Mouse (Mus musculus) retina, postnatal 1 day (tissue): ENCODE measurements around the gene Sema3d.

Source experiments
- DNase-seq: peaks from one replicate; pipeline ENCODE4 v3.0.0-alpha.2; 2012

Gene Sema3d

DNA sequence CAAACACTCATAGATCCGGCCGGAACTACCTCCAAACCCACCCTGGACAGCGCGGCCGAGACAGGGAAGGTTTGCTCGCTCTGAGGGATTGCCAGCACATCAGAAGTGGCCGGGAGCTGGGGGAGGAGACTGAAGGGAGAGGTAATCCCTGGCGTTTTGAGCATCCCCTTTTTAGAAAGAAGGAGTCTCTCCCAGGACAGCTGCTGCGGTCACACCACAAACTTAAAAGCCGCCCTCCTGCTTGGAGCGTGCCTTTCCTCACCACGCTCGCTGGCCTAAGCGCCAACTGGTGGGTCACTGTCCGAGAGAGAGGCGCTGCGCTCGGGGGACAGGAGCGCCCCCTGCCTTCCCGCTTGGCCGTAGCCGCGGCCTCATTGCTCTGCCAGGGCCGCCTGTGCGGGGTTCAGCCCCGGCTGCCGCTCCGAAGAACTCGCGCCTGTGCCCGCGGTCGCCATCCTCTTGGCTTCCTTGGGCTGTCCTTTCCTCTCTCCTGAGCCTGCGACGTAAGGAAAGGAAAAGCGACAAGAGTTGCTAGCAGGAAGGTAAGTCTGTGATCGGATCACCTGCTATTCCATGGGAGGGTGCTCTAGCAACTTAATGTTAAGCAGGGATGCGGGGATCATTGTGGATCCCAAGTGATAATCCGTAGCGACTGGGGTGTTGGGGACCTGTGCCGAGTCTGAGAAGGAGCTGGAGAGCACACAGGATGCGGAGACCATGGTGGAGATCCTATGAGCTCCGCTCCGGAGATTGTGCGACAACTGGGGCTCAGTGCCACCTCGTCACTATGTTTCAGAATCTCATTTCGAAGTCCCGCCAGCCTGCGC lies at the start of gene Sema3d:
Gene Sema3d, plus strand, starts transcription at position 253 of the 827 bp plus-strand sequence.
- DNase-seq = peak; percentile 81

DNA sequence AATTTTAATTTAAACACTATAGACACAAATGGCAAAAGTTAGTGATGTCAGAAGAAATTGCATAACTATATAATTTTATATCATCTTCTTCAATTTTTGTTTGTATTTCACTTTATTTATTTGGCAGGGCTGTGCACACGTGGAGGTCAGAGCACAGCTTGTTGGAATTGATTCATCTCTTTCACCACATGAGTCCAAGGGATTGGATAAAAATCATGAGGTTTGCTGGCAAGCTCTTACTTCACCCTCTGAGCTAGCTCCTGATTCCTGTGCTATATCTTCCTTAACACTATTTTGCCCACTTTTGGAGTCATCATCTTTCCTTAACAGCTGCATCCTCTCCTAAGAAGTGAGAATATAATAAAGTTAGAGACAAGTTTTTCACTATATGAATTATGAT lies 5.9 kb upstream of the Sema3d start:
- no peak for DNase-seq

GRCm38 (mm10) chr5:12378900-12379299 lies 4.3 kb upstream of the Sema3d start:
- DNase-seq = no peak

- DNase-seq = no peak
Observed at GRCm38 (mm10) chr5:12382010-12382409, 1.2 kb upstream of the Sema3d start.

GRCm38 (mm10) chr5:12383960-12384285 lies 738 bp downstream of the Sema3d start:
- DNase-seq = no peak

GRCm38 (mm10) chr5:12392667-12393066 lies 9.5 kb downstream of the Sema3d start:
- DNase-seq = no peak

GRCm38 (mm10) chr5:12399271-12399670 lies 16.1 kb downstream of the Sema3d start:
- no peak for DNase-seq

DNA sequence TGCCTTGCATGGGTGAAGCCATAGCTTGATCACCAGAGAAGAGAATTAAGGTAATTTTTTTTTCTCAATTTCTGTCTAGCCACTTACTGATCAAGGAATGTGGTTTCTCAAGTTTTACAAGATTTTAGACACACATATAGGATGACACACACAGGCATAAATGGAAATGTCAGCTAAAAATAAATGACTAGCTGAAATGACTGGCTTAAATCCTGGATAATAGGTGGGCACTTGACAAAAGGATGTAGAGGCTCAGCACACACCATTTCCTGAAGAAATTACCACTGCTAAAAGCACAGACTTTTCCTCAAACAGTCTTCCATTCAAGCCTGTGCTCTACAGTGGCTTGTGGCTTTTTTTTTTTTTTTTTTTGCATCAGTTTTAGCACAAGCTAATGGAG lies 21.0 kb downstream of the Sema3d start:
- no peak for DNase-seq

DNA sequence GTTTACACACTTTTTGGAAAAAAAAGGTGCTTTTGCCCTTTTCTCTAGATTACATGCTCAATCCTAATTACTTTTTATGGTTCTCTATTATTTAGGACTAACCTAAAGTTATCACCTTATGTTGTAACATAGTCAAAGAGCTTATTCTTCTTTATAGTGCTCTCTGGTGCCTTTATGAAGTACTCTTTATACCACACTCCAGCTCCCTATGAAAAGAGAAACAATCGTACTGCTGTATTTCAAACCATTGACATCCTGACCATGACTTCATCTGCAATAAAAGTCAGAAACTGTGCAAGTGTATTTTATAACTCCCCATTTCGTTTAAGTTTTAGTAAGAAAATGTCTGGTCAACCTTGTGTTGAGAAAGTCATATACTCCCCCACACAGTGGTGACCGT lies 29.4 kb downstream of the Sema3d start:
- no peak for DNase-seq

- no peak for DNase-seq
Observed at GRCm38 (mm10) chr5:12423264-12423663, 40.1 kb downstream of the Sema3d start.

GRCm38 (mm10) chr5:12441737-12442136 lies 58.6 kb downstream of the Sema3d start:
- no peak for DNase-seq

- DNase-seq = no peak
Observed at GRCm38 (mm10) chr5:12442176-12443105, 59.3 kb downstream of the Sema3d start.

GRCm38 (mm10) chr5:12451089-12451488 lies 67.9 kb downstream of the Sema3d start:
- no peak for DNase-seq

DNA sequence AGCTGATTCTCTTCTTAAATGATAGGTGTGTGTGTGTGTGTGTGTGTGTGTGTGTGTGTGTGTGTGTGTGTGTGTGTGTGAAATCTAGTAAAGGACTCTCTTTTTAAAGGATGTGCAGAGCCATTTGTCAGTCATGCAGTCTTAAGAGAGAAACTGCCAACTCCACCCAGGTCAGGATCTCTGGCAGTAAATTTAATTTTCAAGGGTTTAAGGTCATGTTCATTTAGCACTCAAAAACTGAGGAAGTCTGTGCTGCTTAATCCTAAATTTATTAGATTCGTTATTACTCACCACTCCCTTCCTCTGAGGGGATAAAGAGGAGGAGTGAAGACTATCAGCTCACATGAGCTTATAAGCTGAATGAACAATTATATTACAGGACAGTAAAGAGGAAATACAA lies 71.8 kb downstream of the Sema3d start:
- DNase-seq = no peak

DNA sequence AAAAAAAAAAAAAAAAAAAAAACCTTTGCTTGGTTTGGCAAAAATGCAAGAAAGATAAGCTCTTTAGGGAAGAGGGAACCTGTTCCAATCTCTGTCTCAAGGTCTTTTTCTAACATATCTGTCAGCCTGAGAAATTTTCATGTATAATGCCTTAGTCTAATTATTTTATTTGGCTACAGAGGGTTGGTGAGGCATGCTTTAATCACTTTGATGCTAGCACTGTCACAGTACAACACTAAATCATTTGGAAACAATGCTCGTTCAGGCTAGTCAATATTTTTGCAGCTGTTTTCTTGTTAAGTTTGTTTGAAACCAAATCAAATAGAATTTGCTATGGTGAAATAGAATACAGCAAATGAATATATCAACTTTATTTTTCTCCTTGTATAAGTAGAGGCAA lies 74.3 kb downstream of the Sema3d start:
- no peak for DNase-seq

DNA sequence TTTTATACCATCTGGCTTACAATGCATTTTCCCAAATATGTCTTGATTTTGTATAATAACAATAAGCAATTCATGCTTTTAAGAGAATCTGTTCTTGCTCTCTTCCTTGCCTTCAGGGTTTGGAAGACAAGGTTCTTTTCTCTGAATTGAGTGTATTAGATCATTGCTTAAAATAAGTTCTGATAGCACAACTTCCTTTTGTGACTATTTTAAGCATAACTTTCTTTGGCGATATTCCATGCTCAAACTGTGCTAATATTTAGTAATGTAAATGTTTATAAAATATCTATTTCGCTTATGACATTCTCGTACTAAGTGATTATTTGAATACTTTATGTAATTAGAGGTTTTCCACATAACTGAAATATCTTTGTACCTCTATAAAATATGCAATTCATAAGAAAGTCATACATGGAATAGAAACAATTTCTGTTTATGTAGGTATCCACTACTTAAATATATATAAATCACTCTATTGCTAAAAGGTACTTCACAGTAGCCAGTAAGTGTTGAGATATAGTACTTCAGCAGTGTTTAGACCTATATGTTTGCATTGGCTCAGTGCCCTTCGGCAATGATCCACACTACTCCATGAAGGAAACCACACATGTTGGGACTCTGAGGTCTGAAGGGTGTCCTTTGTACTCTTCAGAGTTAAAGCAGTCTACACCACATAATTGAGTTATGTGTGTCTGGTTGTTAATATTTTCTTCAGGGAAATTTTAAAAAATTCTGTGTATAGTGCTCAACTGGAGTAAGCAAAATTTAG lies 84.6 kb downstream of the Sema3d start:
- DNase-seq = no peak

DNA sequence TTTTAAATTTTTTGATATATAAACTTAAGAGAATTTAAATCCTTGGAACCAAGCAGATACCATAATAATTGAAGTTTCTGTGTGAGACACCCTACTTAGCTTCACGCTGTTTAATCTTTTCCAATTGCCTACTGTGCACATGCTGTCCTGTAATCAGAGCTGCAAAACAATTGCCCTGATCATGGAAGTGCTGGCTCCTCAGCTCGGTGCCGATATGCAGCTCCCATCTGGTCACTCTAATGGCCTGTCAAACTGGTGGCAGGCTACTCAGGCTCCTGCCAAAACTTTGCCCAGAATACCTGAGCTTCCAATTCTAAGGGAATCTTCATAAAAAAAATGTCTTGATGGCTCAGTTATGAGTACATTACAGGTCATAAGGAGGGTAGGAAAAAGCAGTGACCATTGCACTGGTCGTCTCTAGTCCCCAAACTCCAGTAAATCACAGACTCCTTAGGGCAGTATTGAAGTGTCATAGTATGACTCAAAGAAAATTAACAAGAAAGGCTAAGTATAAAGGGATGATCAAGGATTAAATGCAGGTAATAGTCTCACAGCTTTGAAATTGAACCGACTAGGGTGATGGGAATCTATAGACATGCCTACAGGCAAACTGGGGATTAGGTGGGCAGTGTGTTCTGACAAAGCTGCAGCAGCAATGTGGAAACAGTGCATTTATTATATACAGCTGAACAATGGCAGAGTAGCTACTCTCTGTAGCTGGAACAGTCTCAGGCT lies 91.9 kb downstream of the Sema3d start:
- peak; percentile 33 for DNase-seq

DNA sequence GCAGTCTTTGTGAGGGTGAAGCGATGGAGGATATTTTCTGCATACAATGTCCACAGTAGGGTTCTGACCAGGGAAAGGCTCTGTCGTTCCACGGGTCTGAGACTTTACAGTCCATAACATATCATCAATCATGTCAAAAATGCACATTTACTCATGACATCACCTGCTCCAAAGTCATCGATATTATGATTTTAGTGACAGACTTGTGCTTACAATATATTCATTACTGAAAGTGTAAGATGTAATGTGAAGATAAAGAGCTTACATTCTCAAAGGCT lies 92.4 kb downstream of the Sema3d start:
- DNase-seq = peak; percentile 3

GRCm38 (mm10) chr5:12487926-12488325 lies 104.7 kb downstream of the Sema3d start:
- no peak for DNase-seq

DNA sequence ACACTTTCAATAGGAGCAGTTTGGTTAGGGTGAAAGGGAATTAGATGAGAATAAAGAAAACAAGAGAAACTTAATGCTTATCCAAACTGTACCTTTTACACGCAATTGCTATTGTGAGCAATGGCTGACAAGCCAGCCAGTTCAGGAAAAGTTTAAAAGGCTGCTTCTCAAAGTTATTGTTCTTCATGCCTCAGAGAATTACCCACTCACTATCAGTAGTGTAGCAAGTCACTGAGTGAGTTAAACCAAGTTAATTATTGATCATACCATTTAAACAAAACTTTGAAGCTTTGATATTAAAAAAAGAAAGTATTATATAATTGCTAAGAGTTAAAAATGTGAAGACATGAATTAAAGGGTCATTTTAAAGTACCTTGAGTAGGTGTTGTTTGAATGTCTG lies 108.5 kb downstream of the Sema3d start:
- no peak for DNase-seq

- DNase-seq = no peak
Observed at GRCm38 (mm10) chr5:12498227-12498928, 115.2 kb downstream of the Sema3d start.

GRCm38 (mm10) chr5:12499037-12499436 lies 115.9 kb downstream of the Sema3d start:
- no peak for DNase-seq
